Mouse (Mus musculus) left cerebral cortex, adult 11 months (tissue): Measurements from ENCODE around the gene Ccnd3.

Source experiments
- DNase-seq: peaks from one replicate; pipeline ENCODE4 v3.0.0; 2022; ENCODE audit warnings: low spot score

The Ccnd3 gene

GRCm38 (mm10) chr17:47515180-47515844 lies 10.5 kb downstream of the Ccnd3 start:
- no peak for DNase-seq

- no peak for DNase-seq
These were observed 11.4 kb downstream of the Ccnd3 start for GRCm38 (mm10) chr17:47516232-47516631.

GRCm38 (mm10) chr17:47518205-47518604 lies 13.4 kb downstream of the Ccnd3 start:
- no peak for DNase-seq

GRCm38 (mm10) chr17:47521551-47522258 lies 16.9 kb downstream of the Ccnd3 start:
- no peak for DNase-seq

- DNase-seq, result no peak
These were observed 17.7 kb downstream of the Ccnd3 start for GRCm38 (mm10) chr17:47522536-47522935.

- no peak for DNase-seq
These were observed 18.4 kb downstream of the Ccnd3 start for GRCm38 (mm10) chr17:47523211-47523682.

- no peak for DNase-seq
These were observed 19.2 kb downstream of the Ccnd3 start for GRCm38 (mm10) chr17:47524055-47524454.

- DNase-seq, result no peak
These were observed 20.1 kb downstream of the Ccnd3 start for GRCm38 (mm10) chr17:47524991-47525390.

GRCm38 (mm10) chr17:47526856-47527520 lies 22.1 kb downstream of the Ccnd3 start:
- DNase-seq, result no peak

GRCm38 (mm10) chr17:47527581-47528300 lies 22.9 kb downstream of the Ccnd3 start:
- no peak for DNase-seq

- DNase-seq, result no peak
These were observed 24.1 kb downstream of the Ccnd3 start for GRCm38 (mm10) chr17:47528919-47529318.

- no peak for DNase-seq
These were observed 24.7 kb downstream of the Ccnd3 start for GRCm38 (mm10) chr17:47529595-47529994.

GRCm38 (mm10) chr17:47531387-47531818 lies 26.6 kb downstream of the Ccnd3 start:
- no peak for DNase-seq

GRCm38 (mm10) chr17:47532364-47532763 lies 27.5 kb downstream of the Ccnd3 start:
- DNase-seq, result no peak

- no peak for DNase-seq
These were observed 28.8 kb downstream of the Ccnd3 start for GRCm38 (mm10) chr17:47533691-47534090.

GRCm38 (mm10) chr17:47535812-47536236 lies 31.0 kb downstream of the Ccnd3 start:
- no peak for DNase-seq

- DNase-seq, result no peak
These were observed 33.2 kb downstream of the Ccnd3 start for GRCm38 (mm10) chr17:47538049-47538448.

GRCm38 (mm10) chr17:47539128-47539527 lies 34.3 kb downstream of the Ccnd3 start:
- no peak for DNase-seq

- no peak for DNase-seq
These were observed 37.2 kb downstream of the Ccnd3 start for GRCm38 (mm10) chr17:47542061-47542460.

GRCm38 (mm10) chr17:47543051-47543650 lies 38.3 kb downstream of the Ccnd3 start:
- no peak for DNase-seq

- no peak for DNase-seq
These were observed 40.3 kb downstream of the Ccnd3 start for GRCm38 (mm10) chr17:47545154-47545553.

GRCm38 (mm10) chr17:47545861-47546331 lies 41.0 kb downstream of the Ccnd3 start:
- peak; percentile 29 for DNase-seq
